Mouse (Mus musculus): ENCODE measurements at regions not wholly inside any gene's neighbourhood (a gene's known extent, or its start where the extent isn't known, plus 50 kb on each side); places are given as distances from the start of the nearest gene placed in this dataset.

GRCm38 (mm10) chr17:62048989-62049388 is 832.1 kb downstream of the Efna5 start:
- H3K4me3 ChIP-seq (ENCODE audit: low read depth, low read length), result no peak overlapping the region
- H3K27me3 ChIP-seq (replicated peaks; ENCODE audit: control insufficient read depth, insufficient read depth, low read length), result no peaks in the 10 kb centered on the region
- no peak overlapping the region for H3K27ac ChIP-seq (ENCODE audit: low read depth)
- H3K4me1 ChIP-seq (replicated peaks; ENCODE audit: control insufficient read depth, insufficient read depth, low read length), result no peaks in the 10 kb centered on the region
- no peak for ATAC-seq (replicated peaks; ENCODE audit: low FRiP score, low TSS enrichment, low read depth)
- no peaks in the 10 kb centered on the region for H3K9me3 ChIP-seq (ENCODE audit: control insufficient read depth, low read length)
- 85% methylated on average over 3 of the region's 3 CpGs for WGBS
- no peak overlapping the region for H3K4me2 ChIP-seq (ENCODE audit: low read length)
- H3K36me3 ChIP-seq (ENCODE audit: control insufficient read depth, insufficient read depth, low read length), result no peaks in the 10 kb centered on the region
- H3K9ac ChIP-seq (ENCODE audit: low read length), result no peak overlapping the region
- no peak for DNase-seq (ENCODE audit: low spot score)

- H3K9ac ChIP-seq (ENCODE audit: low read length), result no peak overlapping the region
- no peaks in the 10 kb centered on the region for H3K36me3 ChIP-seq (ENCODE audit: control insufficient read depth, insufficient read depth, low read length)
- ATAC-seq (replicated peaks; ENCODE audit: low FRiP score, low TSS enrichment, low read depth) (no peak), DNase-seq (ENCODE audit: low spot score) (no peak)
- H3K4me2 ChIP-seq (ENCODE audit: low read length), result no peak overlapping the region
- 84% methylated on average over 1 of the region's 1 CpGs for WGBS
- no peak overlapping the region for H3K4me3 ChIP-seq (ENCODE audit: low read depth, low read length)
- no peaks in the 10 kb centered on the region for H3K9me3 ChIP-seq (ENCODE audit: control insufficient read depth, low read length)
- H3K27me3 ChIP-seq (replicated peaks; ENCODE audit: control insufficient read depth, insufficient read depth, low read length), result no peaks in the 10 kb centered on the region
- H3K27ac ChIP-seq (ENCODE audit: low read depth), result no peak overlapping the region
- no peaks in the 10 kb centered on the region for H3K4me1 ChIP-seq (replicated peaks; ENCODE audit: control insufficient read depth, insufficient read depth, low read length)
Measured at GRCm38 (mm10) chr17:62030614-62031013, 850.5 kb downstream of the Efna5 start.

Measured in intestine, embryonic 14.5 days (tissue).